Mouse (Mus musculus) heart, embryonic 16.5 days (tissue): ENCODE data around the gene Hnmt. TPM values are rescaled to one million over a fixed set of nuclear protein-coding genes. Genes with fewer than 3 reads are reported as not detected.

Experiments used
- ATAC-seq: fragments of 200-750 bp; cut with Nextera tagmentation; replicated peaks from 2 replicates; pipeline ENCODE4 v1.8.0; 2017; ENCODE audit warnings: moderate number of reproducible peaks; ENCODE audit not compliant: insufficient read depth, low FRiP score; ENCODE audit errors: extremely low read depth
- H3K27ac ChIP-seq: fragments of 300-500 bp; sonication (generic); 2 replicates; pipeline ENCODE4 v1.5.1; 2014; ENCODE audit warnings: mild to moderate bottlenecking, low read length, control low read depth, moderate library complexity
- H3K27me3 ChIP-seq: fragments of 300-500 bp; sonication (generic); 2 replicates; pipeline ENCODE4 v1.6.1; 2014; ENCODE audit warnings: low read length, mixed read lengths; ENCODE audit not compliant: control insufficient read depth, insufficient read depth
- H3K36me3 ChIP-seq: fragments of 300-500 bp; sonication (generic); 2 replicates; pipeline ENCODE4 v1.6.1; 2014; ENCODE audit not compliant: control insufficient read depth, insufficient read depth
- H3K4me1 ChIP-seq: fragments of 300-500 bp; sonication (generic); 2 replicates; pipeline ENCODE4 v1.6.1; 2014; ENCODE audit warnings: low read length, mixed read lengths; ENCODE audit not compliant: control insufficient read depth, insufficient read depth
- H3K4me2 ChIP-seq: fragments of 300-500 bp; sonication (generic); 2 replicates; pipeline ENCODE4 v1.6.1; 2014; ENCODE audit warnings: low read depth, mild to moderate bottlenecking, control low read depth, low read length
- H3K4me3 ChIP-seq: fragments of 300-500 bp; sonication (generic); 2 replicates; pipeline ENCODE4 v1.5.1; 2014; ENCODE audit warnings: mild to moderate bottlenecking, control low read depth, low read length
- H3K9ac ChIP-seq: fragments of 300-500 bp; sonication (generic); 2 replicates; pipeline ENCODE4 v1.6.1; 2014; ENCODE audit warnings: low read length, control low read depth
- H3K9me3 ChIP-seq: fragments of 300-500 bp; sonication (generic); replicated peaks from 2 replicates; pipeline ENCODE4 v1.6.1; 2016; ENCODE audit warnings: low read length; ENCODE audit not compliant: control insufficient read depth
- WGBS: fragments of 180-500 bp; shearing (Covaris S2); extraction: QIAGEN DNeasy Blood & Tissue Kit; methylation state at CpG from one replicate; pipeline ENCODE4 v1.1.7; 2014; 5-methylcytosine and 5-hydroxymethylcytosine counted together
- polyA plus RNA-seq: library from polyadenylated mRNA; unstranded; fragments of >200 nt; fragmentation: Nextera tagmentation; extraction: Ambion mirVana; gene quantifications from 2 replicates; pipeline ENCODE4 v1.2.1, GENCODE M21; 2015

The Hnmt gene
- 3.4 and 5.0 TPM in 2 replicates for polyA plus RNA-seq

DNA sequence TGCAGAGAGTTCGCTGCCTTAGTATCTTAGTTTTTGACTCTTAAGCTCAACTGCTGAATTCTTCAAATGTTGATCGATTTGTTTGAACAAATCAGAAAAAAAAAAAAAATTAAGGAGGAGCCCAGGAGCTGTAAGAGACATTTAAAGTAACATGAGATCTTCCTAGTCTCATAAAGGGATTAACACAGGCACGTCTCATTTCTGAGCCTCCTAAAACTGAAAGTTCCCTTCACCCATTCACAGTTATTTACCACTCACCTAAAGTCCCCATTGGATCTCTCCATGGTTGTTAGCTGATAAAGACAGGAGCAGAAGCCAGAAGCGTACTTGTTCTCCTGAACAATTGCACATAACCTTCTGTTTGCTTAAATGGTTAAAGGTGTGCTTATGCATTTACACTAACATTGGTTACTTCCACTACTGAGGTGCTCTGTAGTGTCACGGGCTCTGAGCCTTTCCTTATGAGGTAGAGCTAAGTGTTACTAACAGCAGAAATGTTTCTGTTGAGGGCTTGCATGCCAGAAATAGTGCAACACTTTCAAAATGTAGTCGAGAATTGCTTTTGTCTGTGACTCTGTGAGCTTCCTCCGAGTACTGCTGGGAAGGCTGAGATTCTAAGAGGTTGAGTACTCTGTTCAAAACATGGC lies at the start of gene Hnmt:
Hnmt (minus strand) TSS at position 51 of the 647 bp plus-strand sequence.
- H3K27ac ChIP-seq = 0 out of 2 replicates have a peak within 1 kb of the TSS, but pooled peaks have one; percentile 5
- no peaks in the 10 kb centered on the region for H3K9me3 ChIP-seq
- H3K4me1 ChIP-seq = no peaks in the 10 kb centered on the region
- ATAC-seq = no peak
- no peaks in the 10 kb centered on the region for H3K36me3 ChIP-seq
- WGBS = 36% methylated on average over 7 of the region's 7 CpGs
- H3K4me3 ChIP-seq = peak within 1 kb of the TSS; percentile 47
- peak within 1 kb of the TSS; percentile 65 for H3K4me2 ChIP-seq
- no peaks in the 10 kb centered on the region for H3K27me3 ChIP-seq
- H3K9ac ChIP-seq = peak within 1 kb of the TSS; percentile 64

DNA sequence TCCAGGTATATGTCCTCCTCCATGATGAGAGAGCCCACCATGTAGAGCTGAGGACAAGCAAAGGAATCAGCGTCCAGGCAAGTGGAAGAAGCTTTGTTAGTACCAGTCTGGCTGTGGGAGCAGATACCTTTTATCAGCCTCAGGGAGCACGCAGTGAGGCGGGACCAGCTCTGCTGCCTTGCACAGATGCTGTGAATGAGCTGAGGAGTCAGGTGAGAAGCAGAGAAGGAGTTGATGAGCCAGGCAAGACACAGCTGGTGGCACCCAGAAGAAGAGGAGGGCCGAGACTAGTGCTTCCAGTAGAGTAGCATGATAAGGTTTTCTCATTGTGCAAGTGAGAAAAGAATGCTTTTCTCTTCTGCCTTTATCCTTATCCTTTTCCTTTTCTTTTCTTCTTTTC lies 47.3 kb upstream of the Hnmt start, which contains the start of gene Tbpl2:
Tbpl2 (minus strand) TSS at position 101 of the 400 bp plus-strand sequence.
- no peaks in the 10 kb centered on the region for H3K36me3 ChIP-seq
- no peaks in the 10 kb centered on the region for H3K27me3 ChIP-seq
- no peaks in the 10 kb centered on the region for H3K9me3 ChIP-seq
- no peak within 1 kb of the TSS for H3K4me2 ChIP-seq
- no peak within 1 kb of the TSS for H3K9ac ChIP-seq
- WGBS = 64% methylated on average over 4 of the region's 4 CpGs
- no peak for ATAC-seq
- H3K27ac ChIP-seq = no peak within 1 kb of the TSS
- H3K4me3 ChIP-seq = no peak within 1 kb of the TSS
- no peaks in the 10 kb centered on the region for H3K4me1 ChIP-seq

GRCm38 (mm10) chr2:24090921-24091320 lies 41.7 kb upstream of the Hnmt start:
- Histone ChIP-seq H3K36me3 (no peaks in the 10 kb centered on the region), H3K27me3 (no peaks in the 10 kb centered on the region), H3K4me1 (no peaks in the 10 kb centered on the region), H3K27ac (no peak overlapping the region), H3K4me2 (no peak overlapping the region), H3K9me3 (no peaks in the 10 kb centered on the region), H3K9ac (no peak overlapping the region), H3K4me3 (no peak overlapping the region)
- ATAC-seq = no peak
- WGBS = 74% methylated on average over 1 of the region's 1 CpGs

DNA sequence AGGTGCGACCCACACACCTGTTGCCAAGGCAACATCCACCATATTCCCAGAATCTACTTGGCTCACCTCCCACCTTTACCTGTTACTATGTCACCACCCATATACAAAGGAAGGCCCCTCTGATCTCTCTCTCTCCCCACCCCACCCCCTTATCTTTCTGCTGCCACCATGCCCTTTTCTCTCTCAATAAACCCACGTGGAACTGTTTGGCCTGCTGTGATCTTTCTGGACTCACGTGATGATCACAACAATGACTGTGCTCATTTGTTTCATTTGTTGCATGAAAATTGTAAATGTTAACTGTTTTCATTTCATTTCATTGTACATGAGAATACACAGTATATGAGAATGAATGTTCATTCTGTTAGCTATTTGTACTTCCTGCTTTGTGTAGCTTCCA lies 1.3 kb upstream of the Hnmt start:
- 83% methylated on average over 3 of the region's 3 CpGs for WGBS
- Histone ChIP-seq H3K9me3 (no peaks in the 10 kb centered on the region), H3K4me2 (no peak overlapping the region), H3K4me3 (no peak overlapping the region), H3K27me3 (no peaks in the 10 kb centered on the region), H3K9ac (no peak overlapping the region), H3K4me1 (no peaks in the 10 kb centered on the region), H3K36me3 (no peaks in the 10 kb centered on the region), H3K27ac (no peak overlapping the region)
- ATAC-seq = no peak

DNA sequence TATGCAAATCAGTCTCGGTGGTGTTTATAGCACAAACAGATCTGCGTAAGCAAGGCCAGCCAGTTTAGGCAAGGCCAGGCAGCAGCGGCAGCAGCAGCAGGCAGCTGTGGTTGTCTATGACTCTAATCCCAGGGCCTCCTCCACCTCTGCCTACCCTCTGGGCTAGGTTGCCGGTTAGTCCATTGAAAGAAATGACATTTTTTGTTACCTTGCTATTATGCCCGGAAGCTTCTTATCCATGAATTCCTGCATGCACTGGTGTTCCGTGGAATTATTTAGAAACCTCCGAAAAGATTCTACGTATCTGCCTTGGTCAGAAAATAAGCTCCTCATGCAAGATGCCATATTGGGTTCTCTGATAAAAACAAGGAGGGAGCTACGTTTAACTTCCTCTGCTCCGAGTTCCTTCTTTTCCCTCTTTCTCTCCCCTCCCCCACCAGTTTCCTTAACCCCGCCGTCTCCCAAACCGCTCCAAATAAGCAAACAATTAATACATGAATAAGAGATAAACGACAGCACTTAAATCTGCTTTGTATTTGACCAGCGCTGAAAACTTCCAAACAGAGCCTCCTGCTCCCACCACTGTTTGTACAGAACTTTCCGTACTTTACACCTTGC lies 605 bp downstream of the Hnmt start:
- Histone ChIP-seq H3K36me3 (no peaks in the 10 kb centered on the region), H3K4me3 (peak overlapping the region; percentile 47), H3K27ac (0 out of 2 replicates have a peak overlapping the region, but pooled peaks have one; percentile 5), H3K9me3 (no peaks in the 10 kb centered on the region), H3K9ac (peak overlapping the region; percentile 64), H3K4me1 (no peaks in the 10 kb centered on the region), H3K4me2 (peak overlapping the region; percentile 65), H3K27me3 (no peaks in the 10 kb centered on the region)
- WGBS = 13% methylated on average over 16 of the region's 16 CpGs
- peak; percentile 37; the same call in 1 of the 2 replicates for ATAC-seq

DNA sequence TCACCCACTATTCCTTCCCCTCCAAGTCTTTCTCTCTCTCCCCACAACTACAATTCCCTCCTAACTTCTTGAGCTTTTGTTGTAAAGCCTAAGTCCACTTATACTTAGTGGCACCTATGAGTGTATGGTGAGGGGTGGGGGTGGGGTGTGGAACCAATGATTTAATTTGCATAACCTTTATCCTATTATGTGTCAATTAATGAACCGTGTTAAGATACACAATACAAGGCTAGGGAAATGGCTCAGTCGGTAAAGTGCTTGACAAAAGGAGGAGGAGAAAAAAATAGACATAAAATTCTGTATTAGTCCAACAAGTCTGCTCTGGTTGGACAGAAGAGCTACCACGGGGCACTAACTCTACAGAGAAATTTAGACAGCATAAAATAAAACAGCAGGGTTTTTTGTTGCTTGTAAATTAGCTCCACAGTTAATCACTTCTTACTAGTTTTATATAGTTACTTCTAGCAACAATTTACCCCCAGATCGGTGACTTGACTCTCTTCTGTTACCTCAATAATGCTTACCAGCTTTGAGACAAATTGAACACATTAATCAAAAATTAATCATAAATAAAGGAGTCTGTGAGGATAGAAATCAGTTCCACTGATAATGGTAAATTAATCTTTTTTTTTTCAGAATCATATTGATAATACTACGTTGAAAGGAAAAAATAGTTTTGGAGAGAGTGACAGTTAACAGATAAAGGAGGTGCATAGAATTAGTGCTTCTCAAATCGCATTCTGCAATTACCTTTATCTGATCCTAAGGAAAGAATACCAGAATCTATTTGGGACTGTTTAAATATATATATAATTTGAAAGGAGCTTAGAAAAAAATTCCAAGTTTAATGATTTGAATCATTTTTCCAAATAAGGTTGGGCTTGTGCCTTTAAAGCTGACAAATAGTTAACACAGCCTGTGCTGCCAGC lies 1.4 kb downstream of the Hnmt start:
- Histone ChIP-seq H3K27ac (no peak overlapping the region), H3K4me3 (peak overlapping the region; percentile 47), H3K4me1 (no peaks in the 10 kb centered on the region), H3K4me2 (peak overlapping the region; percentile 65), H3K27me3 (no peaks in the 10 kb centered on the region), H3K9me3 (no peaks in the 10 kb centered on the region), H3K36me3 (no peaks in the 10 kb centered on the region), H3K9ac (peak overlapping the region; percentile 64)
- no peak for ATAC-seq
- WGBS = 62% methylated on average over 6 of the region's 6 CpGs

GRCm38 (mm10) chr2:24042901-24043300 lies 6.3 kb downstream of the Hnmt start:
- Histone ChIP-seq H3K4me2 (no peak overlapping the region), H3K27ac (no peak overlapping the region), H3K4me3 (no peak overlapping the region), H3K9ac (no peak overlapping the region), H3K4me1 (no peaks in the 10 kb centered on the region), H3K36me3 (no peaks in the 10 kb centered on the region), H3K9me3 (no peaks in the 10 kb centered on the region), H3K27me3 (no peaks in the 10 kb centered on the region)
- 61% methylated on average over 1 of the region's 1 CpGs for WGBS
- no peak for ATAC-seq

GRCm38 (mm10) chr2:24040531-24040930 lies 8.7 kb downstream of the Hnmt start:
- 94% methylated on average over 1 of the region's 1 CpGs for WGBS
- Histone ChIP-seq H3K4me2 (no peak overlapping the region), H3K4me1 (no peaks in the 10 kb centered on the region), H3K27ac (no peak overlapping the region), H3K36me3 (no peaks in the 10 kb centered on the region), H3K9ac (no peak overlapping the region), H3K4me3 (no peak overlapping the region), H3K9me3 (no peaks in the 10 kb centered on the region), H3K27me3 (no peaks in the 10 kb centered on the region)
- no peak for ATAC-seq
